Mouse (Mus musculus): Measurements from ENCODE around the gene Tmem132d. TPM values are rescaled to one million over a fixed set of nuclear protein-coding genes. Genes with fewer than 3 reads are reported as not detected.

Tmem132d gene
- total RNA-seq, 4 experiments from 2014 or later, result 20.3 to 21.2 (median 20.8) TPM

DNA sequence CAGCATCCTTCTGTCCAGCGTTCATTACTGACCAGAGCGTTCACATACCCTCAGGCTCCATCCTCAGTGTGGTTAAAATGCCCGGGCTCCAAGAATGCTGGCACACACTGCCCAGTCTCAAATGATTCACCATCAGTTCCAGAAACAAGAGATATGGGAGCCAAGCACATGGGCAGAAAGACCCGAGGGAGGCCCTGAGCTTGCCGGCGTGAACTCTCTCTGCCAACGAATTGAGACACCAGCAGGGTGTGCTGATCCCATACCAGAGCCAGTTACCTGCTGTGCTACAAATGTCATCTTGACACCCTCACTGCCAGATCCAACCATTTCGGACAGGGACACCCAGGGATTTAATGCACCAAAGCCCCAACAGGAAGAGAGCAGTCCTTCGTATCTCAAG is 25.3 kb downstream of the Tmem132d start:
- DNase-seq (ENCODE audit: low spot score in 2 of 2), result no peak

DNA sequence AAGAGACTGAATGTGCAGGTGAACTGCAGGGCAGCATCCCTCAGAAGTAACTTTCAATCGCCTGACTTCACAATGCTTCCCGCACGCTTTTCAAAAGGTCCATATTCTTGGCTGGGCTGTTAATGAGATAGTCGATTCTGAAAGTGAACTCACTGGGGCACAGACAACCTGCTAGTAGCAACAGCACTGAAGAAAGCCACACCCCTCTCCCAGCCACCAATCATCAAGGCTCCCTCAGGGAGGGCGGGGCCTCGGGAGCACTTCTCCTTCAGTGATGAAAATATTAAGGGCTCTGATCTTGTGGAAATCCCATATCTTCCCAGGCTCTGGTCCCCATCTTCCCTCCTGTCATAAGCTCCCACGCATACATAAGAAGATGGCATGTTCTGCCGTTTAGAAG is 27.8 kb downstream of the Tmem132d start:
- DNase-seq (ENCODE audit: low spot score in 2 of 2), result no peak

- DNase-seq (ENCODE audit: low spot score in 2 of 2), result no peak
Measured at GRCm38 (mm10) chr5:128404223-128404622, 28.7 kb downstream of the Tmem132d start.

DNA sequence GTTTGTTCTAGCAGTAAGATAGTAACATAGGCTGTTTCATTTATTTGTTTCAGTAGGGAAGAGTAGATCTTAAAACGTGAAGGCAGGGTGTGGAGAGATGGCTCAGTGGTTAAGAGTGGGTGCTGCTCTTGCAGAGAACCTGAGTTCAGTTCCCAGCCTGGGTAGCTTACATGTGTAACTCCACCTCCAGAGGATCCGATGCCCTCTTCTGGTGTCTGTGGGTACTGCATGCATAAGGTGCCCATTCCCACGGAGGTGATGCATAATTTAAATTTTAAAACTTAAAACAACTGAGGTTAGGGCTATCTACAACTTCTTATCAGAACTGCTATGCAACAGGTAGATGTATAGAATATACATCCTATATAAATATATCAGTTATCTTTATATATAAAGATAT is 40.5 kb downstream of the Tmem132d start:
- no peak for DNase-seq (ENCODE audit: low spot score in 2 of 2)

DNA sequence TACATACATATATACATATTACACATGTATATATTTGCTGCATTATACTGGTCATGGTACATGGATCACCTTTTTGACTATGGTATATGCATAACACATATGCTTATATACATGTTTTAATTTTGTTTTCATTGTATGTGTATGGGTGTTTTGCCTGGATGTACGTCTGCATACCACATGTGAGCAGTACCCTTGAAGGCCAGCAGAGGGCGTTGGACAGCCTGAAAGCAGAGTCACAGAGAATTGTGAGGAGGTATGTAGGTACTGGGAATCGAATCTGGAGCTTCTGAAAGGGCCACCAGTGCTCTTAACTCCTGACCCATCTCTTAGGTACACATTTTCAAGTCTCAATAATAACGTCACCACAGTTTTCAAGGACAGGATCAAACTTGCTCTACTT is 43.2 kb downstream of the Tmem132d start:
- no peak for DNase-seq (ENCODE audit: low spot score in 2 of 2)

GRCm38 (mm10) chr5:128388358-128389141 is 44.3 kb downstream of the Tmem132d start:
- DNase-seq (ENCODE audit: low spot score in 2 of 2), result no peak

GRCm38 (mm10) chr5:128369814-128370213 is 63.1 kb downstream of the Tmem132d start:
- DNase-seq (ENCODE audit: low spot score in 2 of 2), result no peak

DNA sequence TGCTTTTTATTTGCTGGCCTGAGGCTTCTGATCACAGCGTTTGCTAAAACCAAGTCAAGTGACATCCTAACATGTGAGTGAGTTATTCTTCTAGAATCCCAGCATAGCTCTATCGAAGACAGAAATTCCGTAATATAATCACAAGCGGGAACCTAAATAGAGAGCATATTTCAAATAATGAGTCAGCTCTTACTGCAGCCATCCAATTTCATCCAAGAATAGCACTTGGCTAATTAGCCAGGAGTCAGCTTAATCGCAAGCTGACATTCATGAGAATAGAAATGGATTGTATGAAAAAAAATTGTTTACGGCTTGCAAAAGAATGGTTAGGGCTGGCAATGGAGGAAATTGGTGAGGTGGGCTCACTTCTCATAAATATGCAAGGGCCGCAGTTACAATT is 63.8 kb downstream of the Tmem132d start:
- DNase-seq (ENCODE audit: low spot score in 2 of 2), result peak in 1 of 2 experiments; percentile 13

DNA sequence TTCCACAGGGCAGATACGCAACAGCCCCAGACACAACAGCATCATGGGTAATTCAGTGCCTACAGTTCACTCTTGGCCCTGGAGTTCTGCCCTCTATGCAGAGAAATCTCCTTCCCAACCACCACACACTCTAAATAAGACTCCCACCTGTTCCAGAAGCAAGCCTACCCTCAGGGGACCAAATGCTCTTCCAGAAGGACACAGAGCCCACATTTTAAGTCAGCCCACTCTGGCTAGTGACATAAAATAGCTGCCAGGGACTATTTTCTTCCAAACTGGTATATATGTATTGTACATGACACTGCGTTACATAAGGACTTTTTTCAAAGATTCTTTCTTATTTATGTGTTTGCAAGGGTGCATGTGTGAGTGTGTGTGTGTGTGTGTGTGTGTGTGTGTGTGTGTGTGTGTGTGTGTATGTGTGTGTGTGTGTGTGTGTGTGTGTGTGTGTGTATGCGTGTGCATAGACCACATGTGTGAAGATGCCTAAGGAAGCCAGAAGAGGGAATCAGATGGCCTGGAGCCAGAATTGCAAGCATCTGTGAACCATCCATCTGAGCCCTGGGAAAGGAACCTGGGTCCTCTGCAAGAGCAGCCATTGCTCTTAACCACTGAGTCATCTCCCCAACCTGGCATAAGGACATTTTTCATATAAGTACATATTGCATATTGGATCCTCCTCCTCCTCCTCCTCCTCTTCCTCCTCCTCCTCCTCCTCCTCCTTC is 67.5 kb downstream of the Tmem132d start:
- peak in 1 of 2 experiments; percentile 10 for DNase-seq (ENCODE audit: low spot score in 2 of 2)

- DNase-seq (ENCODE audit: low spot score in 2 of 2), result no peak
Measured at GRCm38 (mm10) chr5:128360946-128361675, 71.8 kb downstream of the Tmem132d start.

GRCm38 (mm10) chr5:128348835-128349234 is 84.0 kb downstream of the Tmem132d start:
- no peak for DNase-seq (ENCODE audit: low spot score in 2 of 2)

- no peak for DNase-seq (ENCODE audit: low spot score in 2 of 2)
Measured at GRCm38 (mm10) chr5:128336841-128337240, 96.0 kb downstream of the Tmem132d start.

DNA sequence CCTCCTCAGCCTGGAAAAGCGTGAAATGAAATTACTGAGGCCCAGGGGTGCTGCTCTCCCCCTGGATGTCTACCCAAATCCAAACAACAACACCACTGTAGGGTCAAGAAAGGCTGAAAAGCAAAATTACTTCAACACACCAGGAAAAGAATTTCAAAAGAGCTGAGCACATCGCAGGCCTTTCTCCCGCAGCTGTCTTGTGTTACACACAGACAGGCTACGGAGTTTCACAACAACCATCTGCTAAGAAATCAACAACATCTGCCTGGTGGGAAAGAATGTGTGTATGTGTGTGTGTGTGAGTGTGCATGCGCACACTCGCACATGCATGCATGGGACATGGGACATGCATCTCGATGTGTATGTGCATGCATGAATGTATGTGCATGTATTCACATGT is 100.1 kb downstream of the Tmem132d start:
- no peak for DNase-seq (ENCODE audit: low spot score in 2 of 2)

GRCm38 (mm10) chr5:128330351-128330750 is 102.5 kb downstream of the Tmem132d start:
- DNase-seq (ENCODE audit: low spot score in 2 of 2), result no peak

DNA sequence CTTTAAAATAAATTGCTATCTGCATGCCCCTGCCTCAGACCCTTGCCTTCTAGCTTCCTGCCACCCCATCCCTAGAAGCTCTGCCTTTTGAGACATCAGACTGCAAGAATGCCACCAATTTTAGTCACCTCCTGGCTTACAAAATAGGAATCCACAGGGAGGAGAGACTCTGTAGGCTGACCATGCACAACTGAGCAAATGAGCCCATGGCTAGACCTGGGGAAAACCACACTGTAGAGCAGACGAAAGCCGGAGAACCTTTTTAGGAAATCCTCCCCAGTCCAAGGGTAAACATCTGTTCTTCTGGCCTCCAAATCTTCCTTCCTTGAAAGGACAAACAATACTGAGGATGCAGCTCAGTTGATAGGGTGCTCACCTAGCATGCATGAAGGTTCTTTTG is 130.5 kb downstream of the Tmem132d start:
- DNase-seq (ENCODE audit: low spot score in 2 of 2), result no peak

DNA sequence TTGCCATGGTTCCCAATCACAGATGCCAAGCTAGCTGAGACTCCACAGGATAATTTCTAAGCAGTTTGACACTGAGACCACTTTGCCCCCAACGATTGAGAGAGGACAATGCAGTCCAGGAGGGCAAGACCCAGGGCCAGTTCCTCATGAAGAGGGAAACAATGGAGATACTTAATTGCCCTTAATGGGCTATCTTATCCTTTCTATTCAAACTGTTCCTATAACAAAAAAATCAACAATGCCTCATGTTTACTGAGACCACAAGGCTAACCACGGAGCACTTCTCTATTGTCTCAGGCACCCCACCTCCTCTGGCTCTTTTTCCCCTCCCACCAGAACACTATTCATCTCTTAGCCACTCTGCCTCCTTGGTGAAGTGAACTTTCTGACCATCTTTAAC is 141.7 kb downstream of the Tmem132d start:
- DNase-seq (ENCODE audit: low spot score in 2 of 2), result no peak

DNA sequence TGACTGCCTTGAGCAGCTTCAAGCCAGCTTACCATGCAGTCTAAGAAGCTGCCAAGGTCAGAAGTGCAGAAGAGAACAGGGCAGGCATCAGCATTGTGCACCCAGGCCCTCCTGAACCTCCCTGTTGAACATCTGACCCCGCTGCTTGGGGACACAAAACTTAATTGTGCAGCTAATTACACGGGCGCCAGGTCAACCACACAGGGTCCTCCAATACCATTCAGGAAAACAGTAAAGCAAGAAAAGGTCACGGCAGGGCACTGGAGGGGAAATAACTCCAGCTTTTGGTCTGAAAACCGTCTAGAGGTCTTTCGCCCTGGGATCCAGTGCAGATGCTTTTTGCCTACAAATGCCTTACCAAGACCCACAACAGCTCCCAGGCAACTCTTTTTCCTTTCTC is 159.6 kb downstream of the Tmem132d start:
- no peak for DNase-seq (ENCODE audit: low spot score in 2 of 2)

GRCm38 (mm10) chr5:128267366-128267765 is 165.5 kb downstream of the Tmem132d start:
- no peak for DNase-seq (ENCODE audit: low spot score in 2 of 2)

DNA sequence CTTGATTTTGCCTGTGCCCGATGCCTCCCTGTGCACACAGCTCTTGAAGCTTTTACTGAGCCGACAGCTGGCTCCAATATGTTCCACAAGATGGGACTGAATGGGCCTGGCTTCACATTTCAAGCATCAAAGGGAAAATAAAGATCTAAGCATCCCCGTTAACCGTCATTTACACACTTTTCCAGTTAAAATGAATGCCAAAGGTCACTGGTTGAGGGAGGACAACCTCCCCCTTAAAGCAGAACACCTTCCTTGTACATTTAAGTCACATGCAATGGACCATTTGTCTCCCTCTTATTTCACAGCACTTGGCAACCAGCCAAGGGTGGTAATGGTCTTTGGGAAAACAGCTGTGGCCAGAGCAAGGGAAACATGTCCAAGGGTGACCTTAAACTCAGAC is 188.7 kb downstream of the Tmem132d start:
- peak; percentile 16 to 42 for DNase-seq (ENCODE audit: low spot score in 2 of 2)

DNA sequence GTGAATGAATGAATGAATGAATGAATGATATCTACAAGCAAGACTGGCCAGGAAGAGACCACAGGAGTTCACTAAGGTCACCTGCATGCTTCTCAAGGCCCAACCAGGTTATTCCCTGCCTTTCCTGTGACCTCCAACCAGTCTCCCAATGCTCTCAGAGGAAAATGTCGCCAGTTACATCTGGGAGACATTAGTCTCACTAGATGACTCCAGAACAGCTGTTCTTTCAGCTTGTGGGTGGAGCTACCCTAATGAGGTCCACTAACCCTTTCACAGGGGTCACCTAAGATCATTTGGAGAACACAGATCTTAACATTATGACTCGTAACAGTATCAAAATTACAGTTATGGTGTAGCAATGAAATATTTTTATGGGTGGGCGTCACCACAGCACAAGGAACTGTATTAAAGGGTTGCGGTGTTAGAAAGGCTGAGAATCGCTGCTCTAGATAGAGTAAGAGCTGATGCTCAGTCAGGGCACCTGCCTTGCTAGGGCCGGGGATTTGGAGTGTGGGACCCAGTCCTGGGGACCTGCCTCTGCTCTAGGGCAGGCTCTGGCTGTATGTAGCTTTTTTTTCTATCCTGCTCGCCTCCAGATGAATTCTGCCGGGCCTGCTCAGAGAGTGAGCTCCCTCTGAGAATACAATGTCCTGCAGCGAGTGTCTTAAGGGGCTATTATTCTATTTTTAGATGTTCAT is 196.1 kb downstream of the Tmem132d start:
- DNase-seq (ENCODE audit: low spot score in 2 of 2), result no peak

DNA sequence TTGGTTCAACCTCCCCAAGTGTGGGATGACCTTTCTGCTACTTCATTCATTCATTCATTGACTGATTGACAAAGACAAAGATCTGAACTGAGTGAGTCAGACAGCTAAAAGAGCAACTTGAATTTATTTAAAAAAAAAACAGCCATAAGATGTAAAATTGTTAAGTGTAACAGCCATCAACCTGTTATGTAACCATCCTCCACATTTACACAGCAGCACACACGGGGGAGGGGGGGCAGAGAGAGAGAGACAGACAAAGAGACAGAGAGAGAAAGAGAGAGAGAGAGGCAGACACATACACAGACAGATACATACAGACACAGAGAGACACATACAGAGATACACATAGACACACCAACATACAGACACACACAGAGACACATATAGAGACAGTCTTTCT is 197.3 kb downstream of the Tmem132d start:
- DNase-seq (ENCODE audit: low spot score in 2 of 2), result no peak

DNA sequence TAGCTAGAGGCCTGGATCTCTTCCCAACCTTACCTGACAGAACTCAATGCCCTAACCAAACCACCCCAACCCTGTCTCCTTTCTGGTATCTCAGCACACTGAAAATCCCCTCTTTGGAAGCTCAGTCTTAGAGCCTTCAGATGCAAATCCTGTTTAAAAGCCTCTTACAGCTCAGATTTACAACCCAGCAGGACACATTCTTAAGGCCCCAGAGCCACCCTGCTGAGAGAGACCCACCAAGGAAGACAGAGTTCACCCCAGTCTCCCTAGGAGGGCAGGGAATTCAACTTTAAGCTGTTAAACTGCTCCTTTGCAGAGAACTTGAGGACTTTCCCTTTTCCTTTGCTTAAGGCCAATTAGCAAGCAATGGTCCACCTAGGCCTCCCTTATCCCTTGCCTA is 199.8 kb downstream of the Tmem132d start:
- no peak for DNase-seq (ENCODE audit: low spot score in 2 of 2)
